Mouse (Mus musculus): Measurements from ENCODE around the gene Khnyn.

- TF ChIP-seq CTCF (IDR thresholded peaks at IDR 0.05; ENCODE audit: insufficient read depth, low read length) (no peak), POLR2A (IDR thresholded peaks at IDR 0.05; ENCODE audit: borderline replicate concordance, extremely low read depth, low read depth, low read length) (no peak)
These were observed 16.3 kb upstream of the Khnyn start for GRCm38 (mm10) chr14:55868230-55869026.

Data from lung, adult 2 months (tissue).